Mouse (Mus musculus): ENCODE results near the gene Ccl2. TPM values are rescaled to one million over a fixed set of nuclear protein-coding genes. Genes with fewer than 3 reads are reported as not detected.

Ccl2 gene
- polyA plus RNA-seq, 1 experiment from 2014 or later, result 3.4 TPM

GRCm38 (mm10) chr11:82006796-82007423 lies 28.5 kb upstream of the Ccl2 start:
- Histone ChIP-seq H3K4me2 (replicated peaks; ENCODE audit: low read depth) (no peak overlapping the region; the same call in 1 of the 2 replicates), H3K27ac (ENCODE audit: low read depth, low read length) (no peak overlapping the region), H3K9ac (ENCODE audit: low read depth, low read length) (no peak overlapping the region), H3K4me3 (ENCODE audit: low read depth, low read length) (no peak overlapping the region), H3K9me3 (ENCODE audit: control insufficient read depth) (no peaks in the 10 kb centered on the region), H3K4me1 (replicated peaks; ENCODE audit: control insufficient read depth, insufficient read depth, low read length) (no peaks in the 10 kb centered on the region), H3K36me3 (ENCODE audit: control insufficient read depth, insufficient read depth) (no peaks in the 10 kb centered on the region), H3K27me3 (replicated peaks; ENCODE audit: control insufficient read depth, insufficient read depth, low read length) (no peaks in the 10 kb centered on the region)
- WGBS, result 35% methylated on average over 12 of the region's 12 CpGs
- ATAC-seq, result no peak
- TF ChIP-seq CTCF (IDR thresholded peaks at IDR 0.05; ENCODE audit: low read depth), result peak; percentile 18; the same call in 1 of the 2 replicates

GRCm38 (mm10) chr11:82010115-82010514 lies 25.3 kb upstream of the Ccl2 start:
- Histone ChIP-seq H3K4me2 (replicated peaks; ENCODE audit: low read depth) (no peak overlapping the region), H3K27me3 (replicated peaks; ENCODE audit: control insufficient read depth, insufficient read depth, low read length) (no peaks in the 10 kb centered on the region), H3K9ac (ENCODE audit: low read depth, low read length) (no peak overlapping the region), H3K9me3 (ENCODE audit: control insufficient read depth) (no peaks in the 10 kb centered on the region), H3K4me3 (ENCODE audit: low read depth, low read length) (no peak overlapping the region), H3K36me3 (ENCODE audit: control insufficient read depth, insufficient read depth) (no peaks in the 10 kb centered on the region), H3K27ac (ENCODE audit: low read depth, low read length) (no peak overlapping the region), H3K4me1 (replicated peaks; ENCODE audit: control insufficient read depth, insufficient read depth, low read length) (no peaks in the 10 kb centered on the region)
- no peak for TF ChIP-seq CTCF (IDR thresholded peaks at IDR 0.05; ENCODE audit: low read depth)
- no peak for ATAC-seq
- 92% methylated on average over 3 of the region's 3 CpGs for WGBS

- no peak overlapping the region for H3K27ac ChIP-seq (ENCODE audit: low read depth, low read length)
Measured at GRCm38 (mm10) chr11:82011411-82012193, 23.8 kb upstream of the Ccl2 start.

GRCm38 (mm10) chr11:82013756-82014155 lies 21.6 kb upstream of the Ccl2 start:
- no peaks in the 10 kb centered on the region for H3K27me3 ChIP-seq (replicated peaks; ENCODE audit: control insufficient read depth, insufficient read depth, low read length)
- no peak overlapping the region for H3K9ac ChIP-seq (ENCODE audit: low read depth, low read length)
- no peaks in the 10 kb centered on the region for H3K9me3 ChIP-seq (ENCODE audit: control insufficient read depth)
- no peak overlapping the region for H3K4me2 ChIP-seq (replicated peaks; ENCODE audit: low read depth)
- no peak for TF ChIP-seq CTCF (IDR thresholded peaks at IDR 0.05; ENCODE audit: low read depth)
- no peak for ATAC-seq
- WGBS, result 33% methylated on average over 1 of the region's 1 CpGs
- H3K4me3 ChIP-seq (ENCODE audit: low read depth, low read length), result no peak overlapping the region
- H3K36me3 ChIP-seq (ENCODE audit: control insufficient read depth, insufficient read depth), result no peaks in the 10 kb centered on the region
- no peak overlapping the region for H3K27ac ChIP-seq (ENCODE audit: low read depth, low read length)
- no peaks in the 10 kb centered on the region for H3K4me1 ChIP-seq (replicated peaks; ENCODE audit: control insufficient read depth, insufficient read depth, low read length)

More at GRCm38 (mm10) chr11:82011411-82012193, 23.8 kb upstream of the Ccl2 start:
- no peak for ATAC-seq
- Histone ChIP-seq H3K4me3 (ENCODE audit: low read depth, low read length) (no peak overlapping the region), H3K9ac (ENCODE audit: low read depth, low read length) (no peak overlapping the region), H3K4me1 (replicated peaks; ENCODE audit: control insufficient read depth, insufficient read depth, low read length) (no peaks in the 10 kb centered on the region), H3K4me2 (replicated peaks; ENCODE audit: low read depth) (no peak overlapping the region), H3K27me3 (replicated peaks; ENCODE audit: control insufficient read depth, insufficient read depth, low read length) (no peaks in the 10 kb centered on the region), H3K9me3 (ENCODE audit: control insufficient read depth) (no peaks in the 10 kb centered on the region), H3K36me3 (ENCODE audit: control insufficient read depth, insufficient read depth) (no peaks in the 10 kb centered on the region)
- WGBS, result 62% methylated on average over 8 of the region's 8 CpGs
- TF ChIP-seq CTCF (IDR thresholded peaks at IDR 0.05; ENCODE audit: low read depth), result no peak

GRCm38 (mm10) chr11:82015066-82015465 lies 20.3 kb upstream of the Ccl2 start:
- 50% methylated on average over 2 of the region's 2 CpGs for WGBS
- ATAC-seq, result no peak
- TF ChIP-seq CTCF (IDR thresholded peaks at IDR 0.05; ENCODE audit: low read depth), result no peak

GRCm38 (mm10) chr11:82016181-82016780 lies 19.1 kb upstream of the Ccl2 start:
- H3K9me3 ChIP-seq (ENCODE audit: control insufficient read depth), result no peaks in the 10 kb centered on the region
- H3K27me3 ChIP-seq (replicated peaks; ENCODE audit: control insufficient read depth, insufficient read depth, low read length), result no peaks in the 10 kb centered on the region
- H3K27ac ChIP-seq (ENCODE audit: low read depth, low read length), result no peak overlapping the region
- 67% methylated on average over 3 of the region's 3 CpGs for WGBS
- no peak for TF ChIP-seq CTCF (IDR thresholded peaks at IDR 0.05; ENCODE audit: low read depth)
- ATAC-seq, result no peak
- H3K4me1 ChIP-seq (replicated peaks; ENCODE audit: control insufficient read depth, insufficient read depth, low read length), result no peaks in the 10 kb centered on the region
- H3K9ac ChIP-seq (ENCODE audit: low read depth, low read length), result no peak overlapping the region
- no peaks in the 10 kb centered on the region for H3K36me3 ChIP-seq (ENCODE audit: control insufficient read depth, insufficient read depth)
- H3K4me2 ChIP-seq (replicated peaks; ENCODE audit: low read depth), result no peak overlapping the region
- no peak overlapping the region for H3K4me3 ChIP-seq (ENCODE audit: low read depth, low read length)

More at GRCm38 (mm10) chr11:82015066-82015465, 20.3 kb upstream of the Ccl2 start:
- no peaks in the 10 kb centered on the region for H3K9me3 ChIP-seq (ENCODE audit: control insufficient read depth)
- H3K4me3 ChIP-seq (ENCODE audit: low read depth, low read length), result no peak overlapping the region
- no peak overlapping the region for H3K4me2 ChIP-seq (replicated peaks; ENCODE audit: low read depth)
- H3K27me3 ChIP-seq (replicated peaks; ENCODE audit: control insufficient read depth, insufficient read depth, low read length), result no peaks in the 10 kb centered on the region
- H3K9ac ChIP-seq (ENCODE audit: low read depth, low read length), result no peak overlapping the region
- H3K27ac ChIP-seq (ENCODE audit: low read depth, low read length), result no peak overlapping the region
- no peaks in the 10 kb centered on the region for H3K36me3 ChIP-seq (ENCODE audit: control insufficient read depth, insufficient read depth)
- H3K4me1 ChIP-seq (replicated peaks; ENCODE audit: control insufficient read depth, insufficient read depth, low read length), result no peaks in the 10 kb centered on the region

Data from intestine, postnatal 0 days (tissue).